Mouse (Mus musculus) hindbrain, embryonic 12.5 days (tissue): ENCODE measurements at regions not wholly inside any gene's neighbourhood (a gene's known extent, or its start where the extent isn't known, plus 50 kb on each side); places are given as distances from the start of the nearest gene placed in this dataset.
A peak's percentile ranks its signal among the peaks of the same experiment; 100 is the strongest.

Experiments used
- ATAC-seq: fragments of 200-750 bp; cut with Nextera tagmentation; 2 replicates; pipeline ENCODE4 v1.8.0; 2017; ENCODE audit warnings: moderate TSS enrichment; ENCODE audit not compliant: low FRiP score
- H3K27ac ChIP-seq: fragments of 300-500 bp; sonication (generic); 2 replicates; pipeline ENCODE4 v1.5.1; 2016; ENCODE audit warnings: mild to moderate bottlenecking
- H3K27me3 ChIP-seq: fragments of 300-500 bp; sonication (generic); 2 replicates; pipeline ENCODE4 v1.6.1; 2016; ENCODE audit warnings: mild to moderate bottlenecking
- H3K36me3 ChIP-seq: fragments of 300-500 bp; sonication (generic); 2 replicates; pipeline ENCODE4 v1.6.1; 2016; ENCODE audit warnings: mild to moderate bottlenecking
- H3K4me1 ChIP-seq: fragments of 300-500 bp; sonication (generic); 2 replicates; pipeline ENCODE4 v1.6.1; 2016
- H3K4me2 ChIP-seq: fragments of 300-500 bp; sonication (generic); replicated peaks from 2 replicates; pipeline ENCODE4 v1.6.1; 2016; ENCODE audit warnings: mild to moderate bottlenecking
- H3K4me3 ChIP-seq: fragments of 300-500 bp; sonication (generic); 2 replicates; pipeline ENCODE4 v1.5.1; 2016; ENCODE audit warnings: mild to moderate bottlenecking
- H3K9ac ChIP-seq: fragments of 300-500 bp; sonication (generic); 2 replicates; pipeline ENCODE4 v1.6.1; 2016; ENCODE audit warnings: mild to moderate bottlenecking, moderate library complexity
- H3K9me3 ChIP-seq: fragments of 300-500 bp; sonication (generic); replicated peaks from 2 replicates; pipeline ENCODE4 v1.6.1; 2016; ENCODE audit warnings: mild to moderate bottlenecking
- WGBS: fragments of 180-500 bp; shearing (Covaris S2); methylation state at CpG from one replicate; pipeline ENCODE4 v1.1.7; 2016; 5-methylcytosine and 5-hydroxymethylcytosine counted together

GRCm38 (mm10) chr1:73797413-73797812 is 326.8 kb downstream of the Tns1 start:
- 92% methylated on average over 2 of the region's 2 CpGs for WGBS
- peaks cover 3% of the 10 kb centered on the region; the same call in 1 of the 2 replicates for H3K4me1 ChIP-seq
- H3K4me3 ChIP-seq, result no peak overlapping the region
- no peak overlapping the region for H3K9ac ChIP-seq
- H3K27me3 ChIP-seq, result no peaks in the 10 kb centered on the region
- no peak overlapping the region for H3K27ac ChIP-seq
- no peaks in the 10 kb centered on the region for H3K36me3 ChIP-seq
- H3K4me2 ChIP-seq, result no peak overlapping the region
- H3K9me3 ChIP-seq, result no peaks in the 10 kb centered on the region
- ATAC-seq, result no peak

GRCm38 (mm10) chr1:73793871-73794270 is 330.4 kb downstream of the Tns1 start:
- Histone ChIP-seq H3K9me3 (no peaks in the 10 kb centered on the region), H3K4me1 (no peaks in the 10 kb centered on the region), H3K9ac (no peak overlapping the region), H3K27ac (no peak overlapping the region), H3K4me2 (no peak overlapping the region), H3K4me3 (no peak overlapping the region), H3K27me3 (no peaks in the 10 kb centered on the region), H3K36me3 (no peaks in the 10 kb centered on the region)
- WGBS, result 91% methylated on average over 4 of the region's 4 CpGs
- no peak for ATAC-seq

- H3K4me1 ChIP-seq, result no peaks in the 10 kb centered on the region
- H3K9ac ChIP-seq, result no peak overlapping the region
- H3K27ac ChIP-seq, result no peak overlapping the region
- no peak overlapping the region for H3K4me2 ChIP-seq
- 79% methylated on average over 3 of the region's 3 CpGs for WGBS
- H3K27me3 ChIP-seq, result no peaks in the 10 kb centered on the region
- H3K4me3 ChIP-seq, result no peak overlapping the region
- no peaks in the 10 kb centered on the region for H3K36me3 ChIP-seq
- no peak for ATAC-seq
- H3K9me3 ChIP-seq, result no peaks in the 10 kb centered on the region
These were observed 331.0 kb downstream of the Tns1 start for GRCm38 (mm10) chr1:73793256-73793655.

GRCm38 (mm10) chr1:73792311-73792710 is 331.9 kb downstream of the Tns1 start:
- Histone ChIP-seq H3K36me3 (no peaks in the 10 kb centered on the region), H3K9ac (no peak overlapping the region), H3K4me2 (no peak overlapping the region), H3K27me3 (no peaks in the 10 kb centered on the region), H3K9me3 (no peaks in the 10 kb centered on the region), H3K4me1 (peaks cover 5% of the 10 kb centered on the region; the same call in 1 of the 2 replicates), H3K4me3 (no peak overlapping the region), H3K27ac (no peak overlapping the region)
- 94% methylated on average over 5 of the region's 5 CpGs for WGBS
- ATAC-seq, result no peak

- Histone ChIP-seq H3K4me3 (no peak overlapping the region), H3K36me3 (no peaks in the 10 kb centered on the region), H3K27me3 (no peaks in the 10 kb centered on the region), H3K4me2 (no peak overlapping the region), H3K9ac (no peak overlapping the region), H3K27ac (peak overlapping the region; percentile 68), H3K9me3 (no peaks in the 10 kb centered on the region), H3K4me1 (peaks cover 5% of the 10 kb centered on the region; the same call in 1 of the 2 replicates)
- ATAC-seq, result no peak
- 16% methylated on average over 2 of the region's 2 CpGs for WGBS
These were observed 336.6 kb downstream of the Tns1 start for GRCm38 (mm10) chr1:73787666-73788065.

- Histone ChIP-seq H3K4me3 (no peak overlapping the region), H3K27me3 (no peaks in the 10 kb centered on the region), H3K9me3 (no peaks in the 10 kb centered on the region), H3K4me1 (peaks cover 5% of the 10 kb centered on the region; the same call in 1 of the 2 replicates), H3K4me2 (no peak overlapping the region), H3K9ac (no peak overlapping the region), H3K27ac (no peak overlapping the region; the same call in 1 of the 2 replicates), H3K36me3 (no peaks in the 10 kb centered on the region)
- 67% methylated on average over 7 of the region's 7 CpGs for WGBS
- ATAC-seq, result no peak
These were observed 337.0 kb downstream of the Tns1 start for GRCm38 (mm10) chr1:73787224-73787623.

- H3K27me3 ChIP-seq, result no peaks in the 10 kb centered on the region
- H3K36me3 ChIP-seq, result no peaks in the 10 kb centered on the region
- H3K4me2 ChIP-seq, result no peak overlapping the region
- H3K9ac ChIP-seq, result no peak overlapping the region
- H3K4me1 ChIP-seq, result peaks cover 5% of the 10 kb centered on the region; the same call in 1 of the 2 replicates
- no peaks in the 10 kb centered on the region for H3K9me3 ChIP-seq
- no peak for ATAC-seq
- H3K27ac ChIP-seq, result no peak overlapping the region
- no peak overlapping the region for H3K4me3 ChIP-seq
- 91% methylated on average over 2 of the region's 2 CpGs for WGBS
These were observed 340.9 kb downstream of the Tns1 start for GRCm38 (mm10) chr1:73783303-73783702.

GRCm38 (mm10) chr1:73782871-73783270 is 341.4 kb downstream of the Tns1 start:
- Histone ChIP-seq H3K27ac (no peak overlapping the region), H3K9ac (no peak overlapping the region), H3K4me3 (no peak overlapping the region), H3K9me3 (no peaks in the 10 kb centered on the region), H3K27me3 (no peaks in the 10 kb centered on the region), H3K36me3 (no peaks in the 10 kb centered on the region), H3K4me1 (peaks cover 5% of the 10 kb centered on the region; the same call in 1 of the 2 replicates), H3K4me2 (no peak overlapping the region)
- ATAC-seq, result no peak
- 83% methylated on average over 2 of the region's 2 CpGs for WGBS

- Histone ChIP-seq H3K9ac (no peak overlapping the region), H3K36me3 (no peaks in the 10 kb centered on the region), H3K27ac (no peak overlapping the region), H3K4me3 (no peak overlapping the region), H3K4me2 (no peak overlapping the region), H3K4me1 (no peaks in the 10 kb centered on the region), H3K9me3 (no peaks in the 10 kb centered on the region), H3K27me3 (no peaks in the 10 kb centered on the region)
- ATAC-seq, result no peak
- WGBS, result 65% methylated on average over 5 of the region's 5 CpGs
These were observed 352.5 kb downstream of the Tns1 start for GRCm38 (mm10) chr1:73771773-73772172.

GRCm38 (mm10) chr1:73770631-73771030 is 353.6 kb downstream of the Tns1 start:
- Histone ChIP-seq H3K27me3 (no peaks in the 10 kb centered on the region), H3K4me2 (no peak overlapping the region), H3K9ac (no peak overlapping the region), H3K4me1 (no peaks in the 10 kb centered on the region), H3K9me3 (no peaks in the 10 kb centered on the region), H3K36me3 (no peaks in the 10 kb centered on the region), H3K4me3 (no peak overlapping the region), H3K27ac (no peak overlapping the region)
- no peak for ATAC-seq
- 80% methylated on average over 5 of the region's 5 CpGs for WGBS

- no peak; the same call in 1 of the 2 replicates for ATAC-seq
- Histone ChIP-seq H3K9me3 (no peaks in the 10 kb centered on the region), H3K27ac (peak overlapping the region; percentile 44), H3K4me3 (no peak overlapping the region), H3K27me3 (no peaks in the 10 kb centered on the region), H3K4me1 (no peaks in the 10 kb centered on the region), H3K36me3 (no peaks in the 10 kb centered on the region), H3K4me2 (no peak overlapping the region), H3K9ac (no peak overlapping the region)
- WGBS, result 57% methylated on average over 5 of the region's 5 CpGs
These were observed 359.5 kb downstream of the Tns1 start for GRCm38 (mm10) chr1:73764611-73765333.

- H3K36me3 ChIP-seq, result no peaks in the 10 kb centered on the region
- H3K4me1 ChIP-seq, result peaks cover 14% of the 10 kb centered on the region
- ATAC-seq, result peak; percentile 93
- peak overlapping the region; percentile 15; the same call in 1 of the 2 replicates for H3K4me2 ChIP-seq
- 29% methylated on average over 11 of the region's 11 CpGs for WGBS
- H3K4me3 ChIP-seq, result no peak overlapping the region
- no peaks in the 10 kb centered on the region for H3K9me3 ChIP-seq
- H3K9ac ChIP-seq, result no peak overlapping the region
- H3K27ac ChIP-seq, result peak overlapping the region; percentile 17; the same call in 1 of the 2 replicates
- no peaks in the 10 kb centered on the region for H3K27me3 ChIP-seq
These were observed 365.9 kb downstream of the Tns1 start for GRCm38 (mm10) chr1:73758110-73759061.
